Mouse (Mus musculus) cerebellum, adult 9-10 months (tissue): ENCODE results near the gene Tnc.

ENCODE experiments used
- DNase-seq: peaks from one replicate; pipeline ENCODE4 v3.0.0; 2022

Tnc gene

DNA sequence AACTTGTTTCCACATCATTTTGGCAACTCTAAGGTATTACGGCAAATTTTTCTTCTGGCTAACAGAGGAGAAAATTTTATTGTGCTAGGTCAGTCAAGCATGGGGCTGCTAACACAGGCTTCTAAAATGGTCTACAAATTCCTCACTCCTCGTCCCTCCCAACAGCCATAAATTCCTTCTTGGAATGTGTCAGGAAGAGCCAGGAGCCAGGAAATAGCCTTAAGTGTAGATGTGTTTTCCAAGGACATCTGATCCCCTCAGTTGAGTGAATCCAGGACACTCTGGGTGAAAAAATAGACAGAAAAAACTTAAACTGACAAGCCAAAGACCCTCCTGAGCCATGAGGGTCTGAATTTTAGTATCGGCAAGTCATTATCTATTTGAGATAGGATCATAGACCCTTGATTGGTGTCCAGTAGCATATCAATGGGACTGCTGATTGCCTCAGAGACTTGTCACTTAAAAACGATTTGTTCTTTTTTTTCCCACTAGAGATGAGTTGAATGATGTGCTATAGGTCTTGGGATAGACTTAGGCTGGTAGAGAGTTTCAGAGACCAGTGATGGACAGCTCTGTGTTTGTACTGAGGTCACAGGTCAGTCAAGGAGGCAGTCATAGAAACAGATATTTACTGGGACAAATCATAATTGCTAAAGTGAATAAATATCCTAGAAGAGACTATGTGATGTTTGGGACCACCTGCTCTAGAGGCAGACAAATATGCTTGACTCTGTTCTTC, 22.6 kb downstream of the Tnc start:
- DNase-seq = no peak

- no peak for DNase-seq
These were observed 25.8 kb downstream of the Tnc start for GRCm38 (mm10) chr4:64020930-64021589.

DNA sequence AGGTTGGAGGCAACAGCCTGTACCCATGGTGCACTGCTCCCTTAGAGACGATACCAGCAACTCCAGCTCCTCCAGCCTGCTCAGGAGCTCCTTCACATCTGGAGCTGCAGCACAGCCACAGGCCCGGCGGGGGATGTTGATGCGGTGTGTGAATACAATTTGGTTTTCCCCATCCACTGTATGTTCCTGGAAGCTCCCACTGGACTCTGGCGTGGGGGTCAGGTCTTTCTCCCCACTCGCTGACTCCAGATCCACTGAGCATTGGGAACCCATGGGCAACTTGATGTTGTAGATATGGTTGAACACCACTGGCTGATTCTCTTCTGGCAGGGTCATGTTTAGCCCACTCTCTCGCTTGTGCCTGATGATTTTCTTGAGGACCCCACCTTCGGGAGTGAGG, 26.7 kb downstream of the Tnc start:
- no peak for DNase-seq

DNA sequence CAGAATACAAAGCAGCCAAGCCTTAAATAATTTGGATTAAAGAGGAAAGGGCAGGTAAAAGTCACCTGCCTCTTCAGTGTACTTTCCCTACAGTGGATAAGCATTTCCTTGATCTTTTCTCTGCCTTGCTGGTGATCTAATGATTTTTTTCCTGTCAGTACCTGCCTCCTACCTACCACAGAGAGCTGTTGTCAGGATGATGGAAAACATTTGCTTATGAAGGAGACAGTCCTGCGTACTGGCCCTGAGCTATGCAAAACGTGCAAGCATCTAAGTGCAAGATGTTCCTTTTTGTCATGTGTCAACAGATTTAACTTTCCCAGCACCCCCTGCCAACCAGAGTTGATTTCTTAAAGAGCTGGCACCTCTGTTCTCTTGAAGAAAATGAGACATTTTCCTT, 35.5 kb downstream of the Tnc start:
- no peak for DNase-seq

DNA sequence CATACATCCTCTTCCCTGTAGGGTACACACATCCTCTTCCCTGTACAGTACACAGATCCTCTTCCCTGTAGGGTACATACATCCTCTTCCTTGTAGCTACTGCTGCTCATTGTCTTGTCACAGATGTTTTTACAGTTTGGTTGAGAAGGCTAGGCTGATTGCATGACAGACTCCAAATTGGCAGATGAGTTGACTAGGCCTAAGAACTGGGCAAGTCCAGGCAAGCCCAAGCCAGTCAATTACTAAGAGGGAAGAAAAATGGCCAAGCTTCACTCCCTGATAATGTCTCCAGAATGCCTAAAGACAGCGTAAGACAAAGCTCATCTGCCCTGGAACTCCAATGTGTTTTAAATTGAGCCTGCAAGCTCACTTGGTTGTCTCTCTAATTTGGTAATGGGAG, 36.9 kb downstream of the Tnc start:
- no peak for DNase-seq

DNA sequence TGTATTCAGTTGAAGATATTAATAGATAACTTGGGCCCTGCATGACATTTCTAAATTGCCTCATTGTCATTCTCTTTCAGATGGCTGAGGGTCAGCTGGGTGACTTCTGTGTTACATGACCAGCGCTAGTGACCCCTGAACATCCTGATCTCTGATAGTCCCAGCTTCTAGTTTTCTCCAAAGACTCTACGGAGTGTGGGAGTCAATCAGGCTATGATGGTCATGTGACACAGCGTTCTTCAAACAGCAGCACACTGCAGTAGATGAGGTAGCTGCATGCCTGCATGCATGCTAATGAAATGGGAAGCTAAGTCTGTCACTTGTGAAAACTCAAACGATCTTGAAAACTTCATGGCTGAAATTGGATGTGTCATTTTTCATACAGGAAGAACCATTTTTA, 41.6 kb downstream of the Tnc start:
- no peak for DNase-seq

GRCm38 (mm10) chr4:64003677-64004076, 43.1 kb downstream of the Tnc start:
- DNase-seq = no peak

DNA sequence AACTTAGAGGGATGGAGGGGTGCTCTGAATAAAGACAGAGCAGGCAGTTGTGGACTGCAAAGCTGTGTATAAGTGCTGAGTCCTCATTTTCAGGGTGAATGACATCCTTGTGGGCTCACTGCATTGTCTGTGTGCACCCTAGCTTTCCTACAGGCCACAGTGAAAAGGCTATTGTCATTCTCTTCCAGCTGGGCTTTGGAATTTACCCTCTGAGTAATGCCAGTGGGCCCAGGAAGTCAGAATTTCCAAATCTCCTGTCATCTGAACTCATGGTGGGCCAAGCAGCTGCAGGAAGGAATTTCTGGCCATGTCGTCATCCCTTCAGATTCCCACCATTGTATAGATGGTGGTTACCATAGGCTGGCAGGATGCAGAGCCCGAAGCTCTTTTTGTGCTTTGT, 44.6 kb downstream of the Tnc start:
- DNase-seq = no peak

DNA sequence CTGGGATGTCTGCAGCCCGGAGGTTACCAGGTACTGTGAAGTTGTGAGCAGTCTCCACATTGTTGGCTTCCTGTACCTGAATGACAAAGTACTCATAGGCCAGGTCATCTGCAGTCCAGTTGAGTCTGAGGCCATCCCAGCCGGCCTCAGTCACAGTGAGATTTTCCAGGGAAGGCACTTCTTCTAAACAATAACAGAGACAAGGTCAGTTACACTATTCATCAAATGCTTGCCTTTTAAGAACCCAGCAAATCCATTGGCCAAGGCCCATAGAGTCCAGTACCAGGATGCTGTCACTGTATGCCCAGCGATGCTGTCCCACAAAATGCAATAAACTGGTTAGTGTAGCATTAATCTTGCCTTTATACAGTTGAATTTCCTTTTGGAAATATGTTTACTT, 46.0 kb downstream of the Tnc start:
- no peak for DNase-seq

GRCm38 (mm10) chr4:64000293-64000692, 46.5 kb downstream of the Tnc start:
- no peak for DNase-seq

- DNase-seq = no peak
These were observed 53.2 kb downstream of the Tnc start for GRCm38 (mm10) chr4:63993462-63994113.

GRCm38 (mm10) chr4:63990216-63990615, 56.6 kb downstream of the Tnc start:
- no peak for DNase-seq

GRCm38 (mm10) chr4:63988090-63988489, 58.7 kb downstream of the Tnc start:
- DNase-seq = no peak

- no peak for DNase-seq
These were observed 60.2 kb downstream of the Tnc start for GRCm38 (mm10) chr4:63986576-63986975.

- DNase-seq = no peak
These were observed 63.7 kb downstream of the Tnc start for GRCm38 (mm10) chr4:63983098-63983445.

GRCm38 (mm10) chr4:63982425-63983097, 64.3 kb downstream of the Tnc start:
- DNase-seq = no peak

GRCm38 (mm10) chr4:63980211-63980794, 66.5 kb downstream of the Tnc start:
- no peak for DNase-seq

DNA sequence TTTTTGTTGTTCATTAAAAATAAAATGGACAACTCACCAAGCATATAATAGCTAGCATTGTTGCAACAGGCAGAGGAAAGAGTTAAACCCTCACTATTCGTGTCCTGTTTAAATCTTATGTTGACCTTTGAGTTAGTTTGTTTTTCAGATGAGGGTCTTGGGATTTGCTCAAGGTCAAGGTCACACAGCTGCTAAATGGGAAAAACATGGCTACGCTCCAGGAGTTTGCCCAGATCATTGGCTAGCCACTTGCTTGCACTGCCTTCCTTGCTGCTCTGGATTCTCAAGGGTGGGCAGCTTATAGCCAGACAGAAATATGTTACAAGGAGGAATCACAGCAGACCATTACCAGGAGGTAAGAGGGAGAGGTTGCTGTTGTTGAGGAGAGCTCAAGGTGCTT, 67.2 kb downstream of the Tnc start:
- no peak for DNase-seq

GRCm38 (mm10) chr4:63972536-63972935, 74.3 kb downstream of the Tnc start:
- peak; percentile 31 for DNase-seq

DNA sequence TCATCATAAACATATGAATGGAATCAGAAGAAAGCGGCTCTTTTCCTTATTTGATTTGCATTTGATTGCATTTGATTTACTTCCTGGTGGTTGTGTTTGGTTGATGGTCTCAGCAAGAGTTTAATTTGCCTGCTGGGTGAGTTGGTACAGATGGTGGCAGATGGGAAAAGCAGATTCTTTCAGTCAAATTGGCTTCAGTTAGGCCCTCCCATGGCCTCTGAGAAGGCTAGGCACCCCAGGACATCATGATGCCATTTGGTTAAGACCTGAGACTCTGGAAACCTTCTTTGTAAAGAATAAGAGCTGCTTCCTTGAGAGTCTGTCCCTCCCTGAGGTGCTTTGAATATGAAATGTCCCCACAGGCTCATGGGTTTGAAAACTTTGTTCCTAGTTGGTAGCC, 75.1 kb downstream of the Tnc start:
- peak; percentile 82 for DNase-seq

DNA sequence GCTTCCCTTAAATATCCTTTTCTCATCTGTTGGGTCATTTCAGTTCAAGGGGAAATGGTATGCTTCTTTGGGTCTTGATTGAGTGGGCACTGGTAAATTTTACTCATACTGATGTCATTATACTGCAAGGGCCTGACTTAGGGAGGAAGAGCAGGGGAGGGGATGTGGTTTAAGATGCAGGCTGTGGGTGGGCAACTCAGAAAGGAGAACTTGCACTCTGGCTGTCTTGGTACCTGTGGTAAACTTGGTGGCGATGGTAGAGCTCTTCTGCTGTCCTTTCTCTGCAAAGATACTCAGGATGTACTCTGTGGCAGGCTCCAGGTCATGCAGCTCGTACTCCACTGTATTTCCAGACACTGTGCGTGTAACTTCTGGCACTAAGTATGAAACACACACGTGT, 75.9 kb downstream of the Tnc start:
- DNase-seq = no peak

GRCm38 (mm10) chr4:63969891-63970290, 76.9 kb downstream of the Tnc start:
- DNase-seq = no peak

GRCm38 (mm10) chr4:63963410-63963809, 83.4 kb downstream of the Tnc start:
- no peak for DNase-seq
